Mouse (Mus musculus): ENCODE results near the gene Shc3. TPM values are rescaled to one million over a fixed set of nuclear protein-coding genes. Genes with fewer than 3 reads are reported as not detected.

Shc3 gene
- total and polyA plus RNA-seq, 3 experiments, result 0.15 to 0.40 TPM; not detected in 1

DNA sequence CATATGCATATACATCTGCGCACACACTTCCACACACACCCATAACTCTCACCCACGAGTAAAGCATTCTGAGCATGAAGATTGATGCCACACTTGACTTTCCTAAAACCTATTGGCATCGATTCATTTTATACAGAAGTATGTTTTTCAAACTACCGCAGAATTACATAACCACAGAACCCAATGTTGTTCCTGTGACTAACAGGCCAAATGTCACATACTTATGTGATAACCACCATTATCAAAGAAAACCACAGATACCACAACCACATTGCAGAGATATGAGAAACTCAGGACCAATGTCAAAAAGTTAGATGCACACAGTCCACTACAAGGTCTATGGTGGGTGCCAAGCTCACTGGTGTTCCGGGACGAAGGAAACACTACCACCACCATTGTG is 50.3 kb downstream of the Shc3 start:
- Histone ChIP-seq H3K27me3 (replicated peaks) (no peaks in the 10 kb centered on the region), H3K4me2 (ENCODE audit: insufficient read depth, low read depth, poor library complexity, severe bottlenecking) (no peak overlapping the region), H3K9ac (ENCODE audit: insufficient read depth, low read depth) (no peak overlapping the region), H3K4me1 (ENCODE audit: control insufficient read depth in 1 of 2, insufficient read depth in 2 of 2) (no peaks in the 10 kb centered on the region), H3K27ac (ENCODE audit: insufficient read depth, low read depth) (no peak overlapping the region), H3K4me3 (replicated peaks in 1 of 3; ENCODE audit: low read depth in 2 of 3, low read length in 2 of 3, poor library complexity in 1 of 3) (no peak overlapping the region), H3K36me3 (replicated peaks in 1 of 2; ENCODE audit: control insufficient read depth in 1 of 2, insufficient read depth in 1 of 2, low read length in 1 of 2) (no peaks in the 10 kb centered on the region), H3K9me3 (replicated peaks; ENCODE audit: low read length) (no peaks in the 10 kb centered on the region), H3K79me2 (replicated peaks; ENCODE audit: control insufficient read depth, extremely low read depth, insufficient read depth, poor library complexity, severe bottlenecking) (no peaks in the 10 kb centered on the region)
- DNase-seq (ENCODE audit: extremely low read depth), result no peak
- dilution Hi-C loops (cut with MboI; ENCODE audit: extremely low pct_ligation_motif_present, extremely low pct_unique_long_range_greater_than_20kb, low sequenced_read_pairs) (no loop called here), in situ Hi-C loops (cut with MboI; ENCODE audit: low pct_ligation_motif_present, low pct_unique_long_range_greater_than_20kb, low sequenced_read_pairs) (no loop called here)
- TF ChIP-seq ELF1 (IDR thresholded peaks at IDR 0.05; ENCODE audit: low read depth, low read length), result no peak
- no peak for TF ChIP-seq KAT2A (IDR thresholded peaks at IDR 0.05; ENCODE audit: insufficient replicate concordance, low read length)
- TF ChIP-seq RCOR1 (conservative IDR thresholded peaks at IDR 0.05; ENCODE audit: low read depth, low read length), result no peak
- TF ChIP-seq ZMIZ1 (IDR thresholded peaks at IDR 0.05; ENCODE audit: low read depth, low read length), result no peak
- TF ChIP-seq MAZ (IDR thresholded peaks at IDR 0.05; ENCODE audit: low read depth, low read length), result no peak
- no peak for TF ChIP-seq CTCF (conservative IDR thresholded peaks at IDR 0.05 in 1 of 2, IDR thresholded peaks at IDR 0.05 in 1 of 2; ENCODE audit: low read depth in 2 of 2, low read length in 2 of 2)
- no peak for TF ChIP-seq POLR2AphosphoS2 (IDR thresholded peaks at IDR 0.05; ENCODE audit: low read depth, low read length)
- no peak for TF ChIP-seq JUN (IDR thresholded peaks at IDR 0.05; ENCODE audit: insufficient read depth, low read depth, low read length)
- no peak for TF ChIP-seq CHD1 (IDR thresholded peaks at IDR 0.05; ENCODE audit: low read depth, low read length)
- no peak for TF ChIP-seq IRF4 (IDR thresholded peaks at IDR 0.05; ENCODE audit: low read depth, low read length)
- no peak for TF ChIP-seq TBP (conservative IDR thresholded peaks at IDR 0.05; ENCODE audit: low read depth, low read length)
- no peak for TF ChIP-seq MAX (IDR thresholded peaks at IDR 0.05; ENCODE audit: low read length)
- TF ChIP-seq ZNF384 (IDR thresholded peaks at IDR 0.05; ENCODE audit: low read depth, low read length), result no peak

GRCm38 (mm10) chr13:51517943-51518342 is 51.3 kb downstream of the Shc3 start:
- dilution Hi-C loops (cut with MboI; ENCODE audit: extremely low pct_ligation_motif_present, extremely low pct_unique_long_range_greater_than_20kb, low sequenced_read_pairs), result no loop called here

More at GRCm38 (mm10) chr13:51517943-51518342, 51.3 kb downstream of the Shc3 start:
- TF ChIP-seq ELF1 (IDR thresholded peaks at IDR 0.05; ENCODE audit: low read depth, low read length) (no peak), USF2 (conservative IDR thresholded peaks at IDR 0.05; ENCODE audit: low read depth, low read length) (no peak), SMC3 (IDR thresholded peaks at IDR 0.05; ENCODE audit: low read depth, low read length) (no peak), POLR2A (IDR thresholded peaks at IDR 0.05; ENCODE audit: low read depth, low read length) (no peak), NELFE (IDR thresholded peaks at IDR 0.05; ENCODE audit: low read depth, low read length) (no peak), MXI1 (IDR thresholded peaks at IDR 0.05; ENCODE audit: low read depth, low read length) (no peak), KAT2A (IDR thresholded peaks at IDR 0.05; ENCODE audit: insufficient replicate concordance, low read length) (no peak), JUND (conservative IDR thresholded peaks at IDR 0.05; ENCODE audit: low read depth, low read length) (no peak), MAZ (IDR thresholded peaks at IDR 0.05; ENCODE audit: low read depth, low read length) (no peak), ZNF384 (IDR thresholded peaks at IDR 0.05; ENCODE audit: low read depth, low read length) (no peak), RAD21 (IDR thresholded peaks at IDR 0.05; ENCODE audit: low read depth, low read length) (no peak)
- Histone ChIP-seq H3K27ac (ENCODE audit: insufficient read depth, low read depth) (no peak overlapping the region), H3K79me2 (replicated peaks; ENCODE audit: control insufficient read depth, extremely low read depth, insufficient read depth, poor library complexity, severe bottlenecking) (no peaks in the 10 kb centered on the region), H3K36me3 (replicated peaks in 1 of 2; ENCODE audit: control insufficient read depth in 1 of 2, insufficient read depth in 1 of 2, low read length in 1 of 2) (no peaks in the 10 kb centered on the region), H3K4me3 (replicated peaks in 1 of 3; ENCODE audit: low read depth in 2 of 3, low read length in 2 of 3, poor library complexity in 1 of 3) (no peak overlapping the region), H3K9ac (ENCODE audit: insufficient read depth, low read depth) (no peak overlapping the region), H3K9me3 (replicated peaks; ENCODE audit: low read length) (no peaks in the 10 kb centered on the region), H3K4me2 (ENCODE audit: insufficient read depth, low read depth, poor library complexity, severe bottlenecking) (no peak overlapping the region), H3K4me1 (ENCODE audit: control insufficient read depth in 1 of 2, insufficient read depth in 2 of 2) (no peaks in the 10 kb centered on the region), H3K27me3 (replicated peaks) (no peaks in the 10 kb centered on the region)
- in situ Hi-C loops (cut with MboI; ENCODE audit: low pct_ligation_motif_present, low pct_unique_long_range_greater_than_20kb, low sequenced_read_pairs), result no loop called here
- no peak for DNase-seq (ENCODE audit: extremely low read depth)

Data from CH12.LX (cell line).